Mouse (Mus musculus) lung, postnatal 0 days (tissue): ENCODE data around the gene Plxnb3. TPM values are rescaled to one million over a fixed set of nuclear protein-coding genes. Genes with fewer than 3 reads are reported as not detected.
A peak's percentile ranks its signal among the peaks of the same experiment; 100 is the strongest.

Source experiments
- ATAC-seq: fragments of 200-750 bp; cut with Nextera tagmentation; 2 replicates; pipeline ENCODE4 v1.8.0; 2017; ENCODE audit warnings: moderate library complexity
- DNase-seq: peaks from one replicate; pipeline ENCODE4 v3.0.0-alpha.2; 2016; ENCODE audit warnings: low spot score
- H3K27ac ChIP-seq: fragments of 300-500 bp; sonication (generic); 2 replicates; pipeline ENCODE4 v1.5.1; 2014; ENCODE audit warnings: antibody characterized with exemption, mild to moderate bottlenecking, low read length, mixed read lengths
- H3K27me3 ChIP-seq: fragments of 300-500 bp; sonication (generic); replicated peaks from 2 replicates; pipeline ENCODE4 v1.6.1; 2014; ENCODE audit warnings: low read length, mixed read lengths; ENCODE audit not compliant: insufficient read depth
- H3K36me3 ChIP-seq: fragments of 300-500 bp; sonication (generic); 2 replicates; pipeline ENCODE4 v1.6.1; 2014; ENCODE audit warnings: low read length, mixed read lengths; ENCODE audit not compliant: insufficient read depth
- H3K4me1 ChIP-seq: fragments of 300-500 bp; sonication (generic); 2 replicates; pipeline ENCODE4 v1.6.1; 2014; ENCODE audit warnings: antibody characterized with exemption, low read depth, low read length, mixed read lengths; ENCODE audit not compliant: insufficient read depth
- H3K4me2 ChIP-seq: fragments of 300-500 bp; sonication (generic); replicated peaks from 2 replicates; pipeline ENCODE4 v1.6.1; 2014; ENCODE audit warnings: low read depth, mild to moderate bottlenecking, low read length, moderate library complexity, mixed read lengths
- H3K4me3 ChIP-seq: fragments of 300-500 bp; sonication (generic); 2 replicates; pipeline ENCODE4 v1.5.1; 2014; ENCODE audit warnings: low read depth, low read length
- H3K9ac ChIP-seq: fragments of 300-500 bp; sonication (generic); replicated peaks from 2 replicates; pipeline ENCODE4 v1.6.1; 2014; ENCODE audit warnings: low read depth, mild to moderate bottlenecking
- H3K9me3 ChIP-seq: fragments of 300-500 bp; sonication (generic); 2 replicates; pipeline ENCODE4 v1.6.1; 2016; ENCODE audit warnings: low read length, mixed read lengths
- CTCF ChIP-seq: IDR thresholded peaks from 2 replicates; pipeline ENCODE4 v1.5.1; 2016; ENCODE audit warnings: antibody characterized with exemption, mild to moderate bottlenecking
- EP300 ChIP-seq: IDR thresholded peaks from 2 replicates; pipeline ENCODE4 v1.6.1; 2016; ENCODE audit warnings: antibody characterized with exemption, mild to moderate bottlenecking, control low read depth
- WGBS: fragments of 180-500 bp; shearing (Covaris S2); extraction: QIAGEN DNeasy Blood & Tissue Kit; methylation state at CpG from one replicate; pipeline ENCODE4 v1.1.7; 2014; 5-methylcytosine and 5-hydroxymethylcytosine counted together
- polyA plus RNA-seq: library from polyadenylated mRNA; unstranded; fragments of >200 nt; fragmentation: Nextera tagmentation; extraction: Ambion mirVana; gene quantifications from 2 replicates; pipeline ENCODE4 v1.2.1, GENCODE M21; 2015

The Plxnb3 gene
- 0.54 and 0.67 TPM in 2 replicates for polyA plus RNA-seq

- no peak for TF ChIP-seq EP300
- H3K4me3 ChIP-seq = no peak within 1 kb of the TSS
- H3K4me2 ChIP-seq = no peak within 1 kb of the TSS
- no peaks in the 10 kb centered on the region for H3K36me3 ChIP-seq
- WGBS = 84% methylated on average over 5 of the region's 5 CpGs
- no peak for ATAC-seq
- H3K27ac ChIP-seq = no peak within 1 kb of the TSS
- H3K4me1 ChIP-seq = no peaks in the 10 kb centered on the region
- no peak for DNase-seq
- no peaks in the 10 kb centered on the region for H3K27me3 ChIP-seq
- no peaks in the 10 kb centered on the region for H3K9me3 ChIP-seq
- H3K9ac ChIP-seq = no peak within 1 kb of the TSS
Observed at GRCm38 (mm10) chrX:73756334-73757140, at the start of gene Plxnb3. Plxnb3 (plus strand) TSS chrX:73757090.

GRCm38 (mm10) chrX:73715476-73716108 lies 41.3 kb upstream of the Plxnb3 start:
- no peak for TF ChIP-seq EP300
- peak; percentile 50 for TF ChIP-seq CTCF
- Histone ChIP-seq H3K4me3 (peak overlapping the region; percentile 51), H3K27me3 (no peaks in the 10 kb centered on the region), H3K9ac (peak overlapping the region; percentile 43), H3K36me3 (no peaks in the 10 kb centered on the region), H3K9me3 (no peaks in the 10 kb centered on the region), H3K27ac (peak overlapping the region; percentile 86), H3K4me1 (no peaks in the 10 kb centered on the region), H3K4me2 (peak overlapping the region; percentile 54)
- peak; percentile 5; the same call in 1 of the 2 replicates for ATAC-seq
- WGBS = 20% methylated on average over 14 of the region's 21 CpGs
- peak; percentile 49 for DNase-seq

GRCm38 (mm10) chrX:73716109-73716661 lies 40.7 kb upstream of the Plxnb3 start, which contains the start of the genes Bcap31 and Abcd1:
Bcap31 (minus strand) TSS chrX:73716175.
Abcd1 (plus strand) TSS chrX:73716597.
- no peaks in the 10 kb centered on the region for H3K4me1 ChIP-seq
- no peak for TF ChIP-seq CTCF
- peak; percentile 87 for TF ChIP-seq EP300
- no peaks in the 10 kb centered on the region for H3K27me3 ChIP-seq
- 15% methylated on average over 32 of the region's 45 CpGs for WGBS
- H3K9ac ChIP-seq = peak within 1 kb of the TSS; percentile 43
- peak within 1 kb of the TSS; percentile 61 for H3K4me2 ChIP-seq
- no peaks in the 10 kb centered on the region for H3K36me3 ChIP-seq
- DNase-seq (peak; percentile 97), ATAC-seq (peak; percentile 93)
- H3K27ac ChIP-seq = peak within 1 kb of the TSS; percentile 87
- peak within 1 kb of the TSS; percentile 51 for H3K4me3 ChIP-seq
- H3K9me3 ChIP-seq = no peaks in the 10 kb centered on the region

- H3K9ac ChIP-seq = peak overlapping the region; percentile 39
- no peaks in the 10 kb centered on the region for H3K36me3 ChIP-seq
- TF ChIP-seq EP300 = no peak
- TF ChIP-seq CTCF = no peak
- ATAC-seq (no peak; the same call in 1 of the 2 replicates), DNase-seq (no peak)
- peak overlapping the region; percentile 87 for H3K27ac ChIP-seq
- H3K4me2 ChIP-seq = peak overlapping the region; percentile 61
- H3K27me3 ChIP-seq = no peaks in the 10 kb centered on the region
- H3K9me3 ChIP-seq = no peaks in the 10 kb centered on the region
- 20% methylated on average over 30 of the region's 30 CpGs for WGBS
- H3K4me1 ChIP-seq = no peaks in the 10 kb centered on the region
- peak overlapping the region; percentile 51 for H3K4me3 ChIP-seq
Observed at GRCm38 (mm10) chrX:73716709-73717545, 40.0 kb upstream of the Plxnb3 start.

GRCm38 (mm10) chrX:73717667-73718066 lies 39.2 kb upstream of the Plxnb3 start:
- H3K27me3 ChIP-seq = no peaks in the 10 kb centered on the region
- peak overlapping the region; percentile 87 for H3K27ac ChIP-seq
- no peak for ATAC-seq

More at GRCm38 (mm10) chrX:73717667-73718066, 39.2 kb upstream of the Plxnb3 start:
- Histone ChIP-seq H3K36me3 (no peaks in the 10 kb centered on the region), H3K4me2 (peak overlapping the region; percentile 61), H3K9me3 (no peaks in the 10 kb centered on the region), H3K9ac (peak overlapping the region; percentile 39), H3K4me1 (no peaks in the 10 kb centered on the region), H3K4me3 (peak overlapping the region; percentile 51)
- 36% methylated on average over 11 of the region's 11 CpGs for WGBS
- DNase-seq = peak; percentile 7
- TF ChIP-seq CTCF = no peak
- no peak for TF ChIP-seq EP300
